Mouse (Mus musculus): ENCODE data around the gene Lgals9. TPM values are rescaled to one million over a fixed set of nuclear protein-coding genes. Genes with fewer than 3 reads are reported as not detected.

Lgals9 gene
- polyA plus RNA-seq, 1 experiment, result 589 TPM

- TF ChIP-seq POLR2A (IDR thresholded peaks at IDR 0.05; ENCODE audit: control insufficient read depth, extremely low read depth, insufficient read depth, low read length, poor library complexity) (peak; percentile 84; the same call in 1 of the 2 replicates), CTCF (IDR thresholded peaks at IDR 0.05; ENCODE audit: borderline replicate concordance, control insufficient read depth, extremely low read depth, insufficient read depth, low read length, poor library complexity) (0 out of 2 replicates have a peak, but pooled peaks have one; percentile 21)
- peak overlapping the region; percentile 82 for H3K4me3 ChIP-seq (ENCODE audit: control insufficient read depth, insufficient read depth, low read length)
- WGBS, result 2% methylated on average over 7 of the region's 7 CpGs
- H3K4me1 ChIP-seq (replicated peaks; ENCODE audit: control insufficient read depth, insufficient read depth, low read length), result peaks cover 39% of the 10 kb centered on the region
- peak overlapping the region; percentile 99 for H3K27ac ChIP-seq (ENCODE audit: control insufficient read depth, insufficient read depth, low read length)
- no peaks in the 10 kb centered on the region for H3K36me3 ChIP-seq (ENCODE audit: control insufficient read depth, insufficient read depth, low read length)
- no peaks in the 10 kb centered on the region for H3K27me3 ChIP-seq (ENCODE audit: control insufficient read depth, insufficient read depth, low read length)
- DNase-seq, result peak; percentile 84
These were observed 38.6 kb upstream of the Lgals9 start for GRCm38 (mm10) chr11:79023342-79023741.

- Histone ChIP-seq H3K4me1 (replicated peaks; ENCODE audit: control insufficient read depth, insufficient read depth, low read length) (peaks cover 39% of the 10 kb centered on the region), H3K36me3 (ENCODE audit: control insufficient read depth, insufficient read depth, low read length) (no peaks in the 10 kb centered on the region), H3K4me3 (ENCODE audit: control insufficient read depth, insufficient read depth, low read length) (peak overlapping the region; percentile 39), H3K27ac (ENCODE audit: control insufficient read depth, insufficient read depth, low read length) (peak overlapping the region; percentile 99), H3K27me3 (ENCODE audit: control insufficient read depth, insufficient read depth, low read length) (no peaks in the 10 kb centered on the region)
- 7% methylated on average over 4 of the region's 4 CpGs for WGBS
- TF ChIP-seq POLR2A (IDR thresholded peaks at IDR 0.05; ENCODE audit: control insufficient read depth, extremely low read depth, insufficient read depth, low read length, poor library complexity) (no peak), CTCF (IDR thresholded peaks at IDR 0.05; ENCODE audit: borderline replicate concordance, control insufficient read depth, extremely low read depth, insufficient read depth, low read length, poor library complexity) (no peak)
- DNase-seq, result peak; percentile 47
These were observed 38.1 kb upstream of the Lgals9 start for GRCm38 (mm10) chr11:79022836-79023235.

- TF ChIP-seq POLR2A (IDR thresholded peaks at IDR 0.05; ENCODE audit: control insufficient read depth, extremely low read depth, insufficient read depth, low read length, poor library complexity), result no peak
- TF ChIP-seq CTCF (IDR thresholded peaks at IDR 0.05; ENCODE audit: borderline replicate concordance, control insufficient read depth, extremely low read depth, insufficient read depth, low read length, poor library complexity), result no peak
- Histone ChIP-seq H3K36me3 (ENCODE audit: control insufficient read depth, insufficient read depth, low read length) (no peaks in the 10 kb centered on the region), H3K4me1 (replicated peaks; ENCODE audit: control insufficient read depth, insufficient read depth, low read length) (peaks cover 57% of the 10 kb centered on the region), H3K27ac (ENCODE audit: control insufficient read depth, insufficient read depth, low read length) (no peak overlapping the region), H3K27me3 (ENCODE audit: control insufficient read depth, insufficient read depth, low read length) (no peaks in the 10 kb centered on the region), H3K4me3 (ENCODE audit: control insufficient read depth, insufficient read depth, low read length) (no peak overlapping the region)
- DNase-seq, result no peak
- 96% methylated on average over 21 of the region's 21 CpGs for WGBS
These were observed 35.8 kb upstream of the Lgals9 start for GRCm38 (mm10) chr11:79020535-79021045.

GRCm38 (mm10) chr11:79019839-79020534, 35.2 kb upstream of the Lgals9 start:
- TF ChIP-seq POLR2A (IDR thresholded peaks at IDR 0.05; ENCODE audit: control insufficient read depth, extremely low read depth, insufficient read depth, low read length, poor library complexity), result no peak
- TF ChIP-seq CTCF (IDR thresholded peaks at IDR 0.05; ENCODE audit: borderline replicate concordance, control insufficient read depth, extremely low read depth, insufficient read depth, low read length, poor library complexity), result peak; percentile 76; the same call in 1 of the 2 replicates
- Histone ChIP-seq H3K27ac (ENCODE audit: control insufficient read depth, insufficient read depth, low read length) (no peak overlapping the region), H3K36me3 (ENCODE audit: control insufficient read depth, insufficient read depth, low read length) (no peaks in the 10 kb centered on the region), H3K4me3 (ENCODE audit: control insufficient read depth, insufficient read depth, low read length) (no peak overlapping the region), H3K4me1 (replicated peaks; ENCODE audit: control insufficient read depth, insufficient read depth, low read length) (peaks cover 62% of the 10 kb centered on the region), H3K27me3 (ENCODE audit: control insufficient read depth, insufficient read depth, low read length) (no peaks in the 10 kb centered on the region)
- DNase-seq, result peak; percentile 60
- WGBS, result 90% methylated on average over 17 of the region's 17 CpGs

GRCm38 (mm10) chr11:79018954-79019704, 34.4 kb upstream of the Lgals9 start:
- peak; percentile 85 for DNase-seq
- Histone ChIP-seq H3K4me3 (ENCODE audit: control insufficient read depth, insufficient read depth, low read length) (no peak overlapping the region), H3K4me1 (replicated peaks; ENCODE audit: control insufficient read depth, insufficient read depth, low read length) (peaks cover 66% of the 10 kb centered on the region), H3K27ac (ENCODE audit: control insufficient read depth, insufficient read depth, low read length) (no peak overlapping the region), H3K36me3 (ENCODE audit: control insufficient read depth, insufficient read depth, low read length) (no peaks in the 10 kb centered on the region), H3K27me3 (ENCODE audit: control insufficient read depth, insufficient read depth, low read length) (no peaks in the 10 kb centered on the region)
- 52% methylated on average over 11 of the region's 11 CpGs for WGBS
- TF ChIP-seq POLR2A (IDR thresholded peaks at IDR 0.05; ENCODE audit: control insufficient read depth, extremely low read depth, insufficient read depth, low read length, poor library complexity) (no peak), CTCF (IDR thresholded peaks at IDR 0.05; ENCODE audit: borderline replicate concordance, control insufficient read depth, extremely low read depth, insufficient read depth, low read length, poor library complexity) (peak; percentile 88)

- no peak overlapping the region for H3K27ac ChIP-seq (ENCODE audit: control insufficient read depth, insufficient read depth, low read length)
These were observed 32.4 kb upstream of the Lgals9 start for GRCm38 (mm10) chr11:79017161-79017606.

More at GRCm38 (mm10) chr11:79017161-79017606, 32.4 kb upstream of the Lgals9 start:
- Histone ChIP-seq H3K4me3 (ENCODE audit: control insufficient read depth, insufficient read depth, low read length) (no peak overlapping the region), H3K36me3 (ENCODE audit: control insufficient read depth, insufficient read depth, low read length) (no peaks in the 10 kb centered on the region), H3K27me3 (ENCODE audit: control insufficient read depth, insufficient read depth, low read length) (no peaks in the 10 kb centered on the region), H3K4me1 (replicated peaks; ENCODE audit: control insufficient read depth, insufficient read depth, low read length) (peaks cover 60% of the 10 kb centered on the region)
- TF ChIP-seq POLR2A (IDR thresholded peaks at IDR 0.05; ENCODE audit: control insufficient read depth, extremely low read depth, insufficient read depth, low read length, poor library complexity) (no peak), CTCF (IDR thresholded peaks at IDR 0.05; ENCODE audit: borderline replicate concordance, control insufficient read depth, extremely low read depth, insufficient read depth, low read length, poor library complexity) (no peak)
- 62% methylated on average over 7 of the region's 7 CpGs for WGBS
- DNase-seq, result no peak

Data from thymus, adult 2 months (tissue).